Mouse (Mus musculus): ENCODE results near the gene Cd209g. TPM values are rescaled to one million over a fixed set of nuclear protein-coding genes. Genes with fewer than 3 reads are reported as not detected.
"Not testable (repeated sequence)": the region's sequence is repeated elsewhere in the genome, so short reads cannot be mapped to it uniquely, and the experiment has no call there.

Cd209g gene
- not detected in 2 replicates for polyA plus RNA-seq (2011; ENCODE audit: insufficient read depth, insufficient read length, low read depth, missing spikeins)

DNA sequence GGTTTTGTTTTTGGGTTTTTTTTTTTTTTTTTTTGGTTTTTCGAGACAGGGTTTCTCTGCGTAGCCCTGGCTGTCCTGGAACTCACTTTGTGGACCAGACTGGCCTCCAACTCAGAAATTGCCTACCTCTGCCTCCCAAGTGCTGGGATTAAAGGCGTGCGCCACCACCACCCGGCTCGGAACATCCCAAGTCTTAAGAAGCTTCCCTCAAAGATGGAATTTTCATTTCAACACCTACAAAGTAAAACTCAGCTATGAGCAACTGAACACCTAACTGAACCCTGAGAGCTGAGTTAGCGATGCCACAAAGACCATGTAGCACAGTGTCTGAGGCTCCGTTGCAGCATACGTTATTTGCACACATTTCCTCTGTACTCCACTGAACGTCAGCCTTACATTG lies at the start of gene Cd209g:
Cd209g (plus strand) TSS at position 301 of the 400 bp plus-strand sequence.
- Histone ChIP-seq H3K4me3 (ENCODE audit: low read depth, low read length) (no peak within 1 kb of the TSS), H3K27me3 (ENCODE audit: control insufficient read depth, insufficient read depth, low read length, poor library complexity, severe bottlenecking) (no peaks in the 10 kb centered on the region), H3K4me1 (ENCODE audit: control insufficient read depth, insufficient read depth, low read length) (no peaks in the 10 kb centered on the region), H3K27ac (ENCODE audit: insufficient read depth, low read length) (no peak within 1 kb of the TSS), H3K36me3 (ENCODE audit: control insufficient read depth, insufficient read depth, low read length, poor library complexity, severe bottlenecking) (no peaks in the 10 kb centered on the region), H3K9ac (ENCODE audit: low read depth, poor library complexity, severe bottlenecking) (no peak within 1 kb of the TSS), H3K9me3 (replicated peaks; ENCODE audit: control insufficient read depth, insufficient read depth, low read length, poor library complexity, severe bottlenecking) (no peaks in the 10 kb centered on the region)
- TF ChIP-seq CTCF (IDR thresholded peaks at IDR 0.05; ENCODE audit: low read depth, low read length) (no peak), EP300 (IDR thresholded peaks at IDR 0.05; ENCODE audit: insufficient read depth, low read depth, low read length) (no peak), POLR2A (IDR thresholded peaks at IDR 0.05; ENCODE audit: insufficient read depth, low read length) (no peak)

DNA sequence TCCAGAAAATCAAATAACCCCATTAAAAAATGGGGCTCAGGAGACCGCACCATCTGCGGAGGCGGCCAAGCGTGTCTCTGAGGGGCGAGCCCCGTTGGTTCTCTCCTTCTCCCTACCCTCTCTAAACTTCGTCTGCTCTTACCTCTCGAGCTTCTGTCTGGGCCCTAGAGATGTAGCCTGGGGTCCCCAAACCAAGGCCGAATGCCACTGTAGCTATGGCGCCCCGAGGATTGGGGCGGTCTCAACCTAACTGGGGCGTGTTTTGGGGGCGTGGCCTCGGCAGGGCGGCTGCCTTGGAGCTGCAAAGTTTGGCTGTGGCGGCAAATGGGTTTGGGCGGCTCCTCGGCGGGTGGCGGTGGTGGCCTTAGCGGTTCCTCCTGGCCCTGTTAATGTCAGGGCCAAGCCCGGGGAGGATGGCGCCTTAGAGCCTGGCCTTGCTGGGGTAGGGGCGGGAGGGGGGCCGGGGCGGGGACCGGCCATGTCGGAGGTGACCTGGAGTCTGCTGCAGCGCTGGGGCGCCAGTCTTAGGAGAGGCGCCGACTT lies 46.6 kb upstream of the Cd209g start:
- not testable (repeated sequence) for H3K4me1 ChIP-seq (ENCODE audit: control insufficient read depth, insufficient read depth, low read length); H3K27ac ChIP-seq (ENCODE audit: insufficient read depth, low read length); H3K9me3 ChIP-seq (replicated peaks; ENCODE audit: control insufficient read depth, insufficient read depth, low read length, poor library complexity, severe bottlenecking); H3K36me3 ChIP-seq (ENCODE audit: control insufficient read depth, insufficient read depth, low read length, poor library complexity, severe bottlenecking); H3K27me3 ChIP-seq (ENCODE audit: control insufficient read depth, insufficient read depth, low read length, poor library complexity, severe bottlenecking)
- peak overlapping the region; percentile 31 for H3K9ac ChIP-seq (ENCODE audit: low read depth, poor library complexity, severe bottlenecking)
- H3K4me3 ChIP-seq (ENCODE audit: low read depth, low read length): peak overlapping the region; percentile 72

DNA sequence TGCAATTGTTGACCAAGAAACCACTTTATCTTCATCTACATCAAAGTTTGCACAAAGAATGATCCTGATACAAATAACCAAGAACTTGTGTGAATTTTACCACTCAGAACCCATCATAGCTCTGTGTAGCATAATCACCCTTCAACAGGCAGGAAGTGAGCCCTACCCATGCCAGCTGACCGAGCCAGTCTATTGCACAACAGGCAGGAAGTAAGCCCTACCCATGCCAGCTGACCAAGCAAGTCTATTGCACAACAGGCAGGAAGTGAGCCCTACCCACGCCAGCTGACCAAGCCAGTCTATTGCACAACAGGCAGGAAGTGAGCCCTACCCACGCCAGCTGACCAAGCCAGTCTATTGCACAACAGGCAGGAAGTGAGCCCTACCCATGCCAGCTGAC lies 45.4 kb upstream of the Cd209g start:
- H3K4me1 ChIP-seq (ENCODE audit: control insufficient read depth, insufficient read depth, low read length); H3K27ac ChIP-seq (ENCODE audit: insufficient read depth, low read length); H3K27me3 ChIP-seq (ENCODE audit: control insufficient read depth, insufficient read depth, low read length, poor library complexity, severe bottlenecking); H3K9me3 ChIP-seq (replicated peaks; ENCODE audit: control insufficient read depth, insufficient read depth, low read length, poor library complexity, severe bottlenecking); H3K9ac ChIP-seq (ENCODE audit: low read depth, poor library complexity, severe bottlenecking); H3K36me3 ChIP-seq (ENCODE audit: control insufficient read depth, insufficient read depth, low read length, poor library complexity, severe bottlenecking); H3K4me3 ChIP-seq (ENCODE audit: low read depth, low read length): not testable (repeated sequence)

DNA sequence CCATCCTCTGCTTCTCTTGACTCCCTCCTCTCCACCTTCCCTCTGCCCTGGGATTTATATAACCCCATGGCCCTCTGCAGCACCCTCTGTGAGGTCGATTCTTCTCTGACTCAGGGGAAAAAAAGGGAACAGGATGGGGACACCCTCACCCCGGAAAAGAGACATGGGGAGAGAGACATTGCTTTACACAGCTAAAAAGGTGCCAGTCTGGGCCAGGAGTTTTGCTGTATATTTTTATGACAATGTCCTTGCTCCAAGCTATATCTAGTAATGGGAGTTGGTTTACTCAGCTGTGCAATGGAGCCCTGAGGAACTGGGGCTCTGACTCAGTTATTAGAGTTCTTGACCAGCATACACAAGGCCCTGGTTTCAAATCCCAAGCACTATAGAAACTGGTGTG lies 28.2 kb upstream of the Cd209g start, which contains the start of gene Cd209f:
Cd209f (minus strand) TSS at position 101 of the 400 bp plus-strand sequence.
- not testable (repeated sequence) for H3K9me3 ChIP-seq (replicated peaks; ENCODE audit: control insufficient read depth, insufficient read depth, low read length, poor library complexity, severe bottlenecking); H3K36me3 ChIP-seq (ENCODE audit: control insufficient read depth, insufficient read depth, low read length, poor library complexity, severe bottlenecking); H3K27ac ChIP-seq (ENCODE audit: insufficient read depth, low read length); H3K4me1 ChIP-seq (ENCODE audit: control insufficient read depth, insufficient read depth, low read length); H3K27me3 ChIP-seq (ENCODE audit: control insufficient read depth, insufficient read depth, low read length, poor library complexity, severe bottlenecking); H3K9ac ChIP-seq (ENCODE audit: low read depth, poor library complexity, severe bottlenecking); H3K4me3 ChIP-seq (ENCODE audit: low read depth, low read length)

DNA sequence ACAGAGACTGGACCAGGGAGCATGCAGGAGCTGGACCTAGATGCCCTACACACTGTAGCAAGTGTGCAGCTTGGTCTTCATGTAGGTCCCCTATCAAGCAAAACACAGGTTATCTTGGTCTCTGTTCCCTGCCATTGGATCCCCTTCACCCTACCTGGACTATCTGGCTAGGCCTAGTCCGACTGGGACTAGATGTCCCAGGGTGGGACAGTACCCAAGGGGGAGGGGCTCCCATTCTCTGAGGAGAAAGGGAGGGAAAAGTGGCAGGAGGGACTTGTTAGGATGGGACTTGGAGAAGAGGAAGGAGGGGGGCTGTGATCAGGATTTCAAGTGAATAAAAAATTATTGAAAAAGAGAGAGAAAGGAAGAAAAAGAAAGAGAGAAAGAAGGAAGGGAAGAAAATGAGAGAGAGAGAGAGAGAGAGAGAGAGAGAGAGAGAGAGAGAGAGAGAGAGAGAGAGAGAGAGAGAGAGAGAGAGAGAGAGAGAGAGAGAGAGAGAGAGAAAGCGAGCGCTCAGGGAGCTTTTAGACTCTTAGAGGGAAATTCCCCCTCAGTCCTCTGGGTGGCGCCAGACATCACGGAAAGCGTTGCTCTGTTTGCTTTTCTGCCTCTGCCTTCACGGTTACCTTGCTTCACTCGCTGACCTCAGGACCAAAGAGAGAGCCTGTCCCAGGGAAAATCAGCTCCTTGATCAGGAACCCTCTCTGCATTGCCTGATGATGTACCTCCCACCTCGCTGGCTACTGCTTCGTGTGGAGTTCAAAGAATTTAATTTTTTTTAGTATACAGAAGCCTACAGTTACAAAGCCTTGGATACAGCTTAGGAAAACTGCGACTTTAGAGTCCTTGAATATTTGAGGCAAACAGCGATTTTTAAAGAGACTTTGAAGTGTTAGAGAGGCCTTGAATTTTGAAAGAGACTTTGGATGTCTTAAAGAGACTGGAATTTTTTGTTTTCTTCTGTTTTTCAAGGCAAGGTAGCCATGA lies 6.1 kb downstream of the Cd209g start:
- no peak overlapping the region for H3K27ac ChIP-seq (ENCODE audit: insufficient read depth, low read length)
- H3K4me3 ChIP-seq (ENCODE audit: low read depth, low read length): no peak overlapping the region

DNA sequence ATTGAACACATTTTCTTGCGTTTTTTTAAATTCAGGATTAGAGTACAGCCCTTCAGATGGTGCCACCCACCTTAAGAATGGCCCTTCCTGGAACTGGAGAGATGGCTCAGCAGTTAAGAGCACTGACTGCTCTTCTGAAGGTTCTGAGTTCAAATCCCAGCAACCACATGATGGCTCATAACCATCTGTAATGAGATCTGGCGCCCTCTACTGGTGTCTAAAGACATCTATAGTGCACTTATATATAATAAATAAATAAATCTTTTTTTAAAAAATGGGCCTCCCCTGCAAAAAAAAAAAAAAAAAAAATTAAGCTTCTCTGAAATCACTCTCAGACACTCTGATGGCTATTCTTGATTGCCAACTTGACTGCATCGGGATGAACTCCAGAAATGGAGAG lies 7.8 kb downstream of the Cd209g start:
- Histone ChIP-seq H3K36me3 (ENCODE audit: control insufficient read depth, insufficient read depth, low read length, poor library complexity, severe bottlenecking) (no peaks in the 10 kb centered on the region), H3K9me3 (replicated peaks; ENCODE audit: control insufficient read depth, insufficient read depth, low read length, poor library complexity, severe bottlenecking) (no peaks in the 10 kb centered on the region), H3K27me3 (ENCODE audit: control insufficient read depth, insufficient read depth, low read length, poor library complexity, severe bottlenecking) (0 out of 2 replicates have a peak, but pooled peaks cover 1% of the 10 kb centered on the region), H3K4me3 (ENCODE audit: low read depth, low read length) (no peak overlapping the region), H3K9ac (ENCODE audit: low read depth, poor library complexity, severe bottlenecking) (no peak overlapping the region), H3K4me1 (ENCODE audit: control insufficient read depth, insufficient read depth, low read length) (no peaks in the 10 kb centered on the region), H3K27ac (ENCODE audit: insufficient read depth, low read length) (no peak overlapping the region)
- TF ChIP-seq EP300 (IDR thresholded peaks at IDR 0.05; ENCODE audit: insufficient read depth, low read depth, low read length): no peak
- no peak for TF ChIP-seq CTCF (IDR thresholded peaks at IDR 0.05; ENCODE audit: low read depth, low read length)
- TF ChIP-seq POLR2A (IDR thresholded peaks at IDR 0.05; ENCODE audit: insufficient read depth, low read length): no peak

More for the DNA sequence above, 6.1 kb downstream of the Cd209g start:
- Histone ChIP-seq H3K36me3 (ENCODE audit: control insufficient read depth, insufficient read depth, low read length, poor library complexity, severe bottlenecking) (no peaks in the 10 kb centered on the region), H3K27me3 (ENCODE audit: control insufficient read depth, insufficient read depth, low read length, poor library complexity, severe bottlenecking) (0 out of 2 replicates have a peak, but pooled peaks cover 1% of the 10 kb centered on the region), H3K9me3 (replicated peaks; ENCODE audit: control insufficient read depth, insufficient read depth, low read length, poor library complexity, severe bottlenecking) (no peaks in the 10 kb centered on the region), H3K4me1 (ENCODE audit: control insufficient read depth, insufficient read depth, low read length) (no peaks in the 10 kb centered on the region), H3K9ac (ENCODE audit: low read depth, poor library complexity, severe bottlenecking) (no peak overlapping the region)
- TF ChIP-seq EP300 (IDR thresholded peaks at IDR 0.05; ENCODE audit: insufficient read depth, low read depth, low read length) (0 out of 2 replicates have a peak, but pooled peaks have one; percentile 42), CTCF (IDR thresholded peaks at IDR 0.05; ENCODE audit: low read depth, low read length) (peak; percentile 95), POLR2A (IDR thresholded peaks at IDR 0.05; ENCODE audit: insufficient read depth, low read length) (no peak)
